Mouse (Mus musculus) cerebellum, adult 2 months (tissue): ENCODE data around the gene Fndc3b.

Source experiments
- CTCF ChIP-seq: fragments of 200-500 bp; IDR thresholded peaks from 2 replicates; pipeline ENCODE4 v1.5.1; 2011; ENCODE audit warnings: low read depth, mild to moderate bottlenecking, control low read depth, low read length, moderate library complexity, borderline replicate concordance; ENCODE audit not compliant: insufficient read depth
- POLR2A ChIP-seq: fragments of 200-500 bp; IDR thresholded peaks from 2 replicates; pipeline ENCODE4 v1.6.1; 2011; ENCODE audit warnings: low read length, control low read depth, borderline replicate concordance; ENCODE audit not compliant: insufficient read depth

- TF ChIP-seq POLR2A, result no peak
- TF ChIP-seq CTCF, result no peak
These were observed 58.6 kb downstream of the Fndc3b start for GRCm38 (mm10) chr3:27652451-27653011.
